Mouse (Mus musculus): ENCODE data around the gene Syndig1. TPM values are rescaled to one million over a fixed set of nuclear protein-coding genes. Genes with fewer than 3 reads are reported as not detected.

Gene Syndig1
- polyA plus RNA-seq, 1 experiment from 2014 or later, result 0.08 TPM

- H3K36me3 ChIP-seq (replicated peaks), result no peaks in the 10 kb centered on the region
- no peak overlapping the region for H3K27ac ChIP-seq (replicated peaks)
- no peak overlapping the region for H3K4me2 ChIP-seq
- no peak for ATAC-seq (ENCODE audit: insufficient read depth)
- WGBS (ENCODE audit: insufficient replicate concordance), result 3% methylated on average over 29 of the region's 29 CpGs
- no peaks in the 10 kb centered on the region for H3K9me3 ChIP-seq (replicated peaks)
- no peak overlapping the region for H3K4me3 ChIP-seq (replicated peaks)
- H3K4me1 ChIP-seq (replicated peaks), result no peaks in the 10 kb centered on the region
- H3K27me3 ChIP-seq, result peaks cover 43% of the 10 kb centered on the region
- H3K9ac ChIP-seq, result no peak overlapping the region
Observed at GRCm38 (mm10) chr2:149831459-149832245, 2.6 kb downstream of the Syndig1 start.

GRCm38 (mm10) chr2:149832301-149832700 lies 3.3 kb downstream of the Syndig1 start:
- H3K4me2 ChIP-seq, result no peak overlapping the region
- peaks cover 43% of the 10 kb centered on the region for H3K27me3 ChIP-seq
- H3K36me3 ChIP-seq (replicated peaks), result no peaks in the 10 kb centered on the region
- no peaks in the 10 kb centered on the region for H3K9me3 ChIP-seq (replicated peaks)
- no peaks in the 10 kb centered on the region for H3K4me1 ChIP-seq (replicated peaks)
- no peak overlapping the region for H3K4me3 ChIP-seq (replicated peaks)
- no peak overlapping the region for H3K9ac ChIP-seq
- no peak overlapping the region for H3K27ac ChIP-seq (replicated peaks)
- 5% methylated on average over 5 of the region's 5 CpGs for WGBS (ENCODE audit: insufficient replicate concordance)
- no peak for ATAC-seq (ENCODE audit: insufficient read depth)

- no peak overlapping the region for H3K4me3 ChIP-seq (replicated peaks)
- H3K27ac ChIP-seq (replicated peaks), result no peak overlapping the region
- 62% methylated on average over 1 of the region's 1 CpGs for WGBS (ENCODE audit: insufficient replicate concordance)
- no peaks in the 10 kb centered on the region for H3K4me1 ChIP-seq (replicated peaks)
- peaks cover 26% of the 10 kb centered on the region for H3K27me3 ChIP-seq
- H3K9me3 ChIP-seq (replicated peaks), result no peaks in the 10 kb centered on the region
- H3K36me3 ChIP-seq (replicated peaks), result no peaks in the 10 kb centered on the region
- no peak overlapping the region for H3K9ac ChIP-seq
- ATAC-seq (ENCODE audit: insufficient read depth), result no peak
- H3K4me2 ChIP-seq, result no peak overlapping the region
Observed at GRCm38 (mm10) chr2:149835091-149835490, 6.1 kb downstream of the Syndig1 start.

- peaks cover 11% of the 10 kb centered on the region for H3K27me3 ChIP-seq
- H3K9me3 ChIP-seq (replicated peaks), result no peaks in the 10 kb centered on the region
- H3K27ac ChIP-seq (replicated peaks), result no peak overlapping the region
- no peaks in the 10 kb centered on the region for H3K4me1 ChIP-seq (replicated peaks)
- WGBS (ENCODE audit: insufficient replicate concordance), result 48% methylated on average over 2 of the region's 2 CpGs
- no peak for ATAC-seq (ENCODE audit: insufficient read depth)
- H3K36me3 ChIP-seq (replicated peaks), result no peaks in the 10 kb centered on the region
- H3K9ac ChIP-seq, result no peak overlapping the region
- H3K4me2 ChIP-seq, result no peak overlapping the region
- no peak overlapping the region for H3K4me3 ChIP-seq (replicated peaks)
Observed at GRCm38 (mm10) chr2:149836471-149837135, 7.6 kb downstream of the Syndig1 start.

- 56% methylated on average over 2 of the region's 2 CpGs for WGBS (ENCODE audit: insufficient replicate concordance)
- no peak for ATAC-seq (ENCODE audit: insufficient read depth)
Observed at GRCm38 (mm10) chr2:149839666-149840065, 10.7 kb downstream of the Syndig1 start.

GRCm38 (mm10) chr2:149844575-149844974 lies 15.6 kb downstream of the Syndig1 start:
- Histone ChIP-seq H3K27me3 (no peaks in the 10 kb centered on the region), H3K36me3 (replicated peaks) (no peaks in the 10 kb centered on the region), H3K4me3 (replicated peaks) (no peak overlapping the region), H3K27ac (replicated peaks) (no peak overlapping the region), H3K9me3 (replicated peaks) (no peaks in the 10 kb centered on the region), H3K4me1 (replicated peaks) (no peaks in the 10 kb centered on the region), H3K9ac (no peak overlapping the region), H3K4me2 (no peak overlapping the region)
- 51% methylated on average over 2 of the region's 2 CpGs for WGBS (ENCODE audit: insufficient replicate concordance)
- ATAC-seq (ENCODE audit: insufficient read depth), result no peak

More at GRCm38 (mm10) chr2:149839666-149840065, 10.7 kb downstream of the Syndig1 start:
- no peaks in the 10 kb centered on the region for H3K4me1 ChIP-seq (replicated peaks)
- no peaks in the 10 kb centered on the region for H3K9me3 ChIP-seq (replicated peaks)
- H3K27me3 ChIP-seq, result no peaks in the 10 kb centered on the region
- no peak overlapping the region for H3K4me3 ChIP-seq (replicated peaks)
- H3K36me3 ChIP-seq (replicated peaks), result no peaks in the 10 kb centered on the region
- H3K9ac ChIP-seq, result no peak overlapping the region
- H3K27ac ChIP-seq (replicated peaks), result no peak overlapping the region
- no peak overlapping the region for H3K4me2 ChIP-seq

GRCm38 (mm10) chr2:149848778-149849177 lies 19.8 kb downstream of the Syndig1 start:
- WGBS (ENCODE audit: insufficient replicate concordance), result 39% methylated on average over 4 of the region's 4 CpGs
- H3K27me3 ChIP-seq, result no peaks in the 10 kb centered on the region
- no peak overlapping the region for H3K4me3 ChIP-seq (replicated peaks)
- H3K4me2 ChIP-seq, result no peak overlapping the region
- H3K27ac ChIP-seq (replicated peaks), result no peak overlapping the region
- H3K36me3 ChIP-seq (replicated peaks), result no peaks in the 10 kb centered on the region
- no peaks in the 10 kb centered on the region for H3K4me1 ChIP-seq (replicated peaks)
- no peak overlapping the region for H3K9ac ChIP-seq
- H3K9me3 ChIP-seq (replicated peaks), result no peaks in the 10 kb centered on the region
- ATAC-seq (ENCODE audit: insufficient read depth), result no peak

GRCm38 (mm10) chr2:149861002-149861401 lies 32.0 kb downstream of the Syndig1 start:
- Histone ChIP-seq H3K4me3 (replicated peaks) (no peak overlapping the region), H3K27ac (replicated peaks) (no peak overlapping the region), H3K27me3 (no peaks in the 10 kb centered on the region), H3K9me3 (replicated peaks) (no peaks in the 10 kb centered on the region), H3K4me2 (no peak overlapping the region), H3K9ac (no peak overlapping the region), H3K36me3 (replicated peaks) (no peaks in the 10 kb centered on the region), H3K4me1 (replicated peaks) (no peaks in the 10 kb centered on the region)
- no peak for ATAC-seq (ENCODE audit: insufficient read depth)
- WGBS (ENCODE audit: insufficient replicate concordance), result 61% methylated on average over 3 of the region's 3 CpGs

GRCm38 (mm10) chr2:149865914-149866435 lies 37.0 kb downstream of the Syndig1 start:
- no peak for ATAC-seq (ENCODE audit: insufficient read depth)
- H3K4me3 ChIP-seq (replicated peaks), result no peak overlapping the region
- no peaks in the 10 kb centered on the region for H3K36me3 ChIP-seq (replicated peaks)
- no peak overlapping the region for H3K9ac ChIP-seq
- 60% methylated on average over 5 of the region's 5 CpGs for WGBS (ENCODE audit: insufficient replicate concordance)
- H3K27me3 ChIP-seq, result no peaks in the 10 kb centered on the region
- no peak overlapping the region for H3K27ac ChIP-seq (replicated peaks)
- H3K4me2 ChIP-seq, result no peak overlapping the region
- no peaks in the 10 kb centered on the region for H3K4me1 ChIP-seq (replicated peaks)
- H3K9me3 ChIP-seq (replicated peaks), result no peaks in the 10 kb centered on the region

- Histone ChIP-seq H3K4me1 (replicated peaks) (no peaks in the 10 kb centered on the region), H3K27ac (replicated peaks) (no peak overlapping the region), H3K9ac (no peak overlapping the region), H3K4me2 (no peak overlapping the region), H3K9me3 (replicated peaks) (no peaks in the 10 kb centered on the region), H3K4me3 (replicated peaks) (no peak overlapping the region), H3K36me3 (replicated peaks) (no peaks in the 10 kb centered on the region), H3K27me3 (no peaks in the 10 kb centered on the region)
- no peak for ATAC-seq (ENCODE audit: insufficient read depth)
- 55% methylated on average over 2 of the region's 2 CpGs for WGBS (ENCODE audit: insufficient replicate concordance)
Observed at GRCm38 (mm10) chr2:149870496-149870895, 41.5 kb downstream of the Syndig1 start.

- Histone ChIP-seq H3K9me3 (replicated peaks) (no peaks in the 10 kb centered on the region), H3K27ac (replicated peaks) (no peak overlapping the region), H3K4me1 (replicated peaks) (no peaks in the 10 kb centered on the region), H3K4me2 (no peak overlapping the region), H3K9ac (no peak overlapping the region), H3K4me3 (replicated peaks) (no peak overlapping the region), H3K36me3 (replicated peaks) (no peaks in the 10 kb centered on the region), H3K27me3 (no peaks in the 10 kb centered on the region)
- WGBS (ENCODE audit: insufficient replicate concordance), result 58% methylated on average over 4 of the region's 4 CpGs
- no peak for ATAC-seq (ENCODE audit: insufficient read depth)
Observed at GRCm38 (mm10) chr2:149872496-149872895, 43.5 kb downstream of the Syndig1 start.
